Comparison of ENCODE assay signal across 24 mouse cellular contexts in the genomic region with DNA sequence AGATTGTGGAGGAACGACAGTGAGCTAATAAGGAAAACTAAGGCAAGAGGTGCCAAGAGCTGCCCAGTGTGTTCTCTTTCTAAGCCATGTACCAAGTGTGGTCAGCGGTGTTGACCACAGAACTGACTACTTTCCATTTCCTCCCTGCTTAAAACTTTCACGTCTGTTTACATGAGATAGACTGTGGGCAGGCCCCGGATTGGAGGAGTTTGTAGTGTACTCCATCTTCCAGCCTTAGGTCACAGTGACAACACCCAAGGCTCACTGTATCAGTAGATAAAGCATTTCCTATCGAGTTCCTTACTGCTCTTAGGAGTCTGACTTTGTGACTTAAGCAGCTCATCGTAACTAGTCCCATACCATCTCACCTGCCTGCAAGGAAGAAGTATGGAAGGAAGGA.
"Had no signal": no experiment of that assay in that cellular context is flagged by ENCODE, and none has a peak within 500 bp of the region (broad histone marks: within the 10 kb centered on the region; RNA-seq: fewer than 3 reads in every experiment).

No protein-coding gene starts in this region.

- H3K36me3 ChIP-seq: liver, embryonic 15.5 days had no signal

- H3K27ac ChIP-seq: heart, embryonic 10.5 days; hindbrain, embryonic 14.5 days; intestine, embryonic 15.5 days; layer of hippocampus, adult 2 months; limb, embryonic 13.5 days; limb, embryonic 15.5 days; liver, embryonic 13.5 days; liver, embryonic 15.5 days had no signal

- DNase-seq: gastrocnemius, postnatal 14 days; gastrocnemius, postnatal 36 days; heart, adult 18-20 months; heart, postnatal 10 days; heart, postnatal 36 days; kidney, adult 18-20 months; kidney, adult 8-10 months; kidney, postnatal 10 days; kidney, postnatal 25 days; kidney, postnatal 4 days; layer of hippocampus, postnatal 36 days; left cerebral cortex, postnatal 4 days; liver, embryonic 13.5 days had no signal

- H3K4me1 ChIP-seq: heart, embryonic 10.5 days; intestine, embryonic 15.5 days; limb, embryonic 15.5 days; liver, embryonic 13.5 days; liver, embryonic 15.5 days had no signal

- H3K4me3 ChIP-seq: heart, embryonic 10.5 days; heart, embryonic 12.5 days; intestine, embryonic 15.5 days; layer of hippocampus, adult 2 months; limb, embryonic 13.5 days; limb, embryonic 15.5 days; liver, embryonic 13.5 days; liver, embryonic 15.5 days had no signal

- ATAC-seq: hindbrain, embryonic 16.5 days; inflammation-experienced regulatory T-cells, adult 6 months; intestine, embryonic 15.5 days; intestine, postnatal 0 days had no signal

- H3K4me2 ChIP-seq: heart, embryonic 12.5 days; hindbrain, embryonic 14.5 days; intestine, embryonic 15.5 days; limb, embryonic 13.5 days; limb, embryonic 15.5 days; liver, embryonic 13.5 days; liver, embryonic 15.5 days had no signal

- H3K27me3 ChIP-seq: heart, embryonic 12.5 days; intestine, embryonic 15.5 days; limb, embryonic 13.5 days; limb, embryonic 15.5 days; liver, embryonic 13.5 days; liver, embryonic 15.5 days had no signal

- H3K9ac ChIP-seq: heart, embryonic 12.5 days; hindbrain, embryonic 14.5 days; intestine, embryonic 15.5 days; limb, embryonic 13.5 days; limb, embryonic 15.5 days; liver, embryonic 13.5 days; liver, embryonic 15.5 days had no signal

- H3K9me3 ChIP-seq: heart, embryonic 10.5 days; heart, embryonic 12.5 days; intestine, embryonic 15.5 days; limb, embryonic 13.5 days; limb, embryonic 15.5 days; liver, embryonic 13.5 days; liver, embryonic 15.5 days had no signal
